Mouse (Mus musculus): ENCODE results near the gene Cd44. TPM values are rescaled to one million over a fixed set of nuclear protein-coding genes. Genes with fewer than 3 reads are reported as not detected.

Cd44 gene
- 15.9 and 19.4 TPM in 2 replicates for polyA plus RNA-seq (2015; fragmentation: Nextera tagmentation; extraction: Ambion mirVana)

- peak within 1 kb of the TSS; percentile 53 for H3K9ac ChIP-seq
- H3K4me3 ChIP-seq (replicated peaks): peak within 1 kb of the TSS; percentile 57
- H3K9me3 ChIP-seq: no peaks in the 10 kb centered on the region
- H3K4me2 ChIP-seq: peak within 1 kb of the TSS; percentile 85
- no peaks in the 10 kb centered on the region for H3K36me3 ChIP-seq
- H3K27ac ChIP-seq: peak within 1 kb of the TSS; percentile 66; the same call in 1 of the 2 replicates
- H3K27me3 ChIP-seq (replicated peaks): no peaks in the 10 kb centered on the region
- 0 out of 2 replicates have a peak, but pooled peaks cover 3% of the 10 kb centered on the region for H3K4me1 ChIP-seq
- WGBS: 2% methylated on average over 29 of the region's 29 CpGs
- ATAC-seq (ENCODE audit: insufficient read depth, low FRiP score, low read depth): peak; percentile 85
Measured at GRCm38 (mm10) chr2:102900875-102901827, at the start of gene Cd44. Gene Cd44 (minus strand): TSS chr2:102901665.

- Histone ChIP-seq H3K27me3 (replicated peaks) (no peaks in the 10 kb centered on the region), H3K27ac (no peak overlapping the region), H3K4me1 (no peaks in the 10 kb centered on the region), H3K4me3 (replicated peaks) (no peak overlapping the region), H3K9ac (no peak overlapping the region), H3K4me2 (no peak overlapping the region), H3K36me3 (no peaks in the 10 kb centered on the region), H3K9me3 (no peaks in the 10 kb centered on the region)
- WGBS: 68% methylated on average over 4 of the region's 4 CpGs
- no peak for ATAC-seq (ENCODE audit: insufficient read depth, low FRiP score, low read depth)
Measured at GRCm38 (mm10) chr2:102948481-102948857, 47.0 kb upstream of the Cd44 start.

- no peak for ATAC-seq (ENCODE audit: insufficient read depth, low FRiP score, low read depth)
- H3K4me3 ChIP-seq (replicated peaks): no peak overlapping the region
- no peaks in the 10 kb centered on the region for H3K27me3 ChIP-seq (replicated peaks)
- 88% methylated on average over 5 of the region's 5 CpGs for WGBS
- no peaks in the 10 kb centered on the region for H3K36me3 ChIP-seq
- no peaks in the 10 kb centered on the region for H3K4me1 ChIP-seq
- H3K27ac ChIP-seq: no peak overlapping the region
- H3K9ac ChIP-seq: no peak overlapping the region
- no peaks in the 10 kb centered on the region for H3K9me3 ChIP-seq
- no peak overlapping the region for H3K4me2 ChIP-seq
Measured at GRCm38 (mm10) chr2:102947846-102948480, 46.5 kb upstream of the Cd44 start.

GRCm38 (mm10) chr2:102945111-102945510 lies 43.6 kb upstream of the Cd44 start:
- H3K4me3 ChIP-seq (replicated peaks): no peak overlapping the region
- WGBS: 25% methylated on average over 1 of the region's 1 CpGs

GRCm38 (mm10) chr2:102944415-102945012 lies 43.0 kb upstream of the Cd44 start:
- no peak overlapping the region; the same call in 1 of the 2 replicates for H3K27ac ChIP-seq
- no peak overlapping the region for H3K4me3 ChIP-seq (replicated peaks)
- no peaks in the 10 kb centered on the region for H3K36me3 ChIP-seq
- no peaks in the 10 kb centered on the region for H3K27me3 ChIP-seq (replicated peaks)
- no peaks in the 10 kb centered on the region for H3K9me3 ChIP-seq
- H3K4me2 ChIP-seq: no peak overlapping the region
- no peak for ATAC-seq (ENCODE audit: insufficient read depth, low FRiP score, low read depth)
- 81% methylated on average over 7 of the region's 7 CpGs for WGBS
- peaks cover 7% of the 10 kb centered on the region; the same call in 1 of the 2 replicates for H3K4me1 ChIP-seq
- no peak overlapping the region for H3K9ac ChIP-seq

More at GRCm38 (mm10) chr2:102945111-102945510, 43.6 kb upstream of the Cd44 start:
- no peak overlapping the region for H3K27ac ChIP-seq
- no peak overlapping the region for H3K4me2 ChIP-seq
- H3K27me3 ChIP-seq (replicated peaks): no peaks in the 10 kb centered on the region
- H3K9me3 ChIP-seq: no peaks in the 10 kb centered on the region
- H3K9ac ChIP-seq: no peak overlapping the region
- no peaks in the 10 kb centered on the region for H3K36me3 ChIP-seq
- peaks cover 7% of the 10 kb centered on the region; the same call in 1 of the 2 replicates for H3K4me1 ChIP-seq
- no peak for ATAC-seq (ENCODE audit: insufficient read depth, low FRiP score, low read depth)

- Histone ChIP-seq H3K36me3 (no peaks in the 10 kb centered on the region), H3K4me3 (replicated peaks) (no peak overlapping the region), H3K9me3 (no peaks in the 10 kb centered on the region), H3K9ac (no peak overlapping the region), H3K27me3 (replicated peaks) (no peaks in the 10 kb centered on the region), H3K4me1 (peaks cover 7% of the 10 kb centered on the region; the same call in 1 of the 2 replicates), H3K27ac (no peak overlapping the region; the same call in 1 of the 2 replicates), H3K4me2 (no peak overlapping the region)
- peak; percentile 69; the same call in 1 of the 2 replicates for ATAC-seq (ENCODE audit: insufficient read depth, low FRiP score, low read depth)
- 39% methylated on average over 6 of the region's 6 CpGs for WGBS
Measured at GRCm38 (mm10) chr2:102943983-102944382, 42.5 kb upstream of the Cd44 start.

GRCm38 (mm10) chr2:102942782-102943080 lies 41.3 kb upstream of the Cd44 start:
- WGBS: 83% methylated on average over 3 of the region's 3 CpGs
- H3K4me3 ChIP-seq (replicated peaks): no peak overlapping the region
- peaks cover 7% of the 10 kb centered on the region; the same call in 1 of the 2 replicates for H3K4me1 ChIP-seq
- no peaks in the 10 kb centered on the region for H3K27me3 ChIP-seq (replicated peaks)
- no peak overlapping the region for H3K27ac ChIP-seq
- H3K9ac ChIP-seq: no peak overlapping the region
- H3K9me3 ChIP-seq: no peaks in the 10 kb centered on the region
- no peak for ATAC-seq (ENCODE audit: insufficient read depth, low FRiP score, low read depth)
- no peak overlapping the region for H3K4me2 ChIP-seq
- H3K36me3 ChIP-seq: no peaks in the 10 kb centered on the region

- no peak for ATAC-seq (ENCODE audit: insufficient read depth, low FRiP score, low read depth)
- WGBS: 67% methylated on average over 10 of the region's 10 CpGs
- no peak overlapping the region for H3K27ac ChIP-seq
Measured at GRCm38 (mm10) chr2:102941937-102942781, 40.7 kb upstream of the Cd44 start.

GRCm38 (mm10) chr2:102940813-102941361 lies 39.4 kb upstream of the Cd44 start:
- H3K4me3 ChIP-seq (replicated peaks): no peak overlapping the region
- no peaks in the 10 kb centered on the region for H3K9me3 ChIP-seq
- no peak overlapping the region for H3K4me2 ChIP-seq
- no peak overlapping the region for H3K27ac ChIP-seq
- peaks cover 7% of the 10 kb centered on the region; the same call in 1 of the 2 replicates for H3K4me1 ChIP-seq
- 44% methylated on average over 8 of the region's 8 CpGs for WGBS
- H3K36me3 ChIP-seq: no peaks in the 10 kb centered on the region
- H3K27me3 ChIP-seq (replicated peaks): no peaks in the 10 kb centered on the region
- ATAC-seq (ENCODE audit: insufficient read depth, low FRiP score, low read depth): no peak
- no peak overlapping the region for H3K9ac ChIP-seq

More at GRCm38 (mm10) chr2:102941937-102942781, 40.7 kb upstream of the Cd44 start:
- Histone ChIP-seq H3K4me1 (peaks cover 7% of the 10 kb centered on the region; the same call in 1 of the 2 replicates), H3K36me3 (no peaks in the 10 kb centered on the region), H3K9ac (no peak overlapping the region), H3K9me3 (no peaks in the 10 kb centered on the region), H3K4me3 (replicated peaks) (no peak overlapping the region), H3K4me2 (no peak overlapping the region), H3K27me3 (replicated peaks) (no peaks in the 10 kb centered on the region)

- Histone ChIP-seq H3K4me1 (peaks cover 7% of the 10 kb centered on the region; the same call in 1 of the 2 replicates), H3K9ac (no peak overlapping the region)
- 79% methylated on average over 8 of the region's 8 CpGs for WGBS
Measured at GRCm38 (mm10) chr2:102940158-102940557, 38.7 kb upstream of the Cd44 start.

GRCm38 (mm10) chr2:102936886-102937285 lies 35.4 kb upstream of the Cd44 start:
- H3K9me3 ChIP-seq: no peaks in the 10 kb centered on the region
- peaks cover 7% of the 10 kb centered on the region; the same call in 1 of the 2 replicates for H3K4me1 ChIP-seq
- WGBS: 50% methylated on average over 3 of the region's 3 CpGs
- H3K36me3 ChIP-seq: no peaks in the 10 kb centered on the region
- H3K4me3 ChIP-seq (replicated peaks): no peak overlapping the region
- H3K4me2 ChIP-seq: no peak overlapping the region
- no peak for ATAC-seq (ENCODE audit: insufficient read depth, low FRiP score, low read depth)
- H3K27me3 ChIP-seq (replicated peaks): no peaks in the 10 kb centered on the region
- no peak overlapping the region for H3K27ac ChIP-seq
- no peak overlapping the region for H3K9ac ChIP-seq

More at GRCm38 (mm10) chr2:102940158-102940557, 38.7 kb upstream of the Cd44 start:
- no peak for ATAC-seq (ENCODE audit: insufficient read depth, low FRiP score, low read depth)
- no peaks in the 10 kb centered on the region for H3K9me3 ChIP-seq
- H3K4me3 ChIP-seq (replicated peaks): no peak overlapping the region
- H3K27ac ChIP-seq: no peak overlapping the region
- H3K36me3 ChIP-seq: no peaks in the 10 kb centered on the region
- no peaks in the 10 kb centered on the region for H3K27me3 ChIP-seq (replicated peaks)
- H3K4me2 ChIP-seq: no peak overlapping the region

Measured in stomach, embryonic 15.5 days (tissue).